Mouse (Mus musculus) heart, adult 2 months (tissue): ENCODE data around the gene Igfbp6.

Experiments used
- CTCF ChIP-seq: fragments of 200-600 bp; IDR thresholded peaks from 2 replicates; pipeline ENCODE4 v1.8.1; 2022; ENCODE audit warnings: antibody characterized with exemption, mild to moderate bottlenecking, moderate library complexity
- EP300 ChIP-seq: fragments of 200-500 bp; IDR thresholded peaks from 2 replicates; pipeline ENCODE4 v1.6.1; 2011; ENCODE audit warnings: low read depth, low read length, control low read depth; ENCODE audit not compliant: insufficient read depth

- TF ChIP-seq CTCF (no peak), EP300 (no peak)
These were observed 48.7 kb downstream of the Igfbp6 start for GRCm38 (mm10) chr15:102192820-102193386.
